Mouse (Mus musculus) forebrain, postnatal 0 days (tissue): Measurements from ENCODE around the gene Cyp4f16. TPM values are rescaled to one million over a fixed set of nuclear protein-coding genes. Genes with fewer than 3 reads are reported as not detected.
A peak's percentile ranks its signal among the peaks of the same experiment; 100 is the strongest.
"Not testable (repeated sequence)": the region's sequence is repeated elsewhere in the genome, so short reads cannot be mapped to it uniquely, and the experiment has no call there.

ENCODE experiments used
- ATAC-seq: fragments of 200-750 bp; cut with Nextera tagmentation; 2 replicates; pipeline ENCODE4 v1.8.0; 2017; ENCODE audit warnings: mild to moderate bottlenecking, moderate library complexity
- DNase-seq: peaks from one replicate; pipeline ENCODE4 v3.0.0-alpha.2; 2015
- H3K27ac ChIP-seq: fragments of 300-500 bp; sonication (generic); 2 replicates; pipeline ENCODE4 v1.5.1; 2014; ENCODE audit warnings: low read depth, mild to moderate bottlenecking, antibody characterized with exemption, low read length, moderate library complexity, mixed read lengths
- H3K27me3 ChIP-seq: fragments of 300-500 bp; sonication (generic); 2 replicates; pipeline ENCODE4 v1.6.1; 2014; ENCODE audit warnings: mild to moderate bottlenecking, low read length, mixed read lengths; ENCODE audit not compliant: insufficient read depth
- H3K36me3 ChIP-seq: fragments of 300-500 bp; sonication (generic); 2 replicates; pipeline ENCODE4 v1.6.1; 2014; ENCODE audit warnings: mild to moderate bottlenecking, moderate library complexity; ENCODE audit not compliant: insufficient read depth
- H3K4me1 ChIP-seq: fragments of 300-500 bp; sonication (generic); 2 replicates; pipeline ENCODE4 v1.6.1; 2014; ENCODE audit warnings: antibody characterized with exemption; ENCODE audit not compliant: insufficient read depth
- H3K4me2 ChIP-seq: fragments of 300-500 bp; sonication (generic); 2 replicates; pipeline ENCODE4 v1.6.1; 2014; ENCODE audit warnings: low read depth, mild to moderate bottlenecking, moderate library complexity
- H3K4me3 ChIP-seq: fragments of 300-500 bp; sonication (generic); 2 replicates; pipeline ENCODE4 v1.5.1; 2014; ENCODE audit warnings: low read depth, low read length, mixed read lengths
- H3K9ac ChIP-seq: fragments of 300-500 bp; sonication (generic); 2 replicates; pipeline ENCODE4 v1.6.1; 2014; ENCODE audit warnings: mild to moderate bottlenecking
- H3K9me3 ChIP-seq: fragments of 300-500 bp; sonication (generic); 2 replicates; pipeline ENCODE4 v1.6.1; 2016; ENCODE audit warnings: low read length
- CTCF ChIP-seq: sonication (generic); IDR thresholded peaks from 2 replicates; pipeline ENCODE4 v1.5.1; 2016; ENCODE audit warnings: antibody characterized with exemption, control low read depth, low read depth
- WGBS: fragments of 180-500 bp; shearing (Covaris S2); extraction: QIAGEN DNeasy Blood & Tissue Kit; methylation state at CpG from one replicate; pipeline ENCODE4 v1.1.7; 2014; 5-methylcytosine and 5-hydroxymethylcytosine counted together
- polyA plus RNA-seq: library from polyadenylated mRNA; unstranded; fragments of >200 nt; fragmentation: Nextera tagmentation; extraction: Ambion mirVana; gene quantifications from 2 replicates; pipeline ENCODE4 v1.2.1, GENCODE M21; 2015
- total RNA-seq: library from RNA; depleted of rRNA; stranded (reverse); fragments of >200 nt; gene quantifications from 2 replicates; pipeline ENCODE4 v1.2.3, GENCODE M21; 2014

The Cyp4f16 gene
- total and polyA plus RNA-seq, 2 experiments from 2014 or later = 11.6 to 17.5 TPM

- Histone ChIP-seq H3K9ac (peak within 1 kb of the TSS; percentile 56), H3K4me2 (peak within 1 kb of the TSS; percentile 74), H3K27me3 (no peaks in the 10 kb centered on the region), H3K4me3 (peak within 1 kb of the TSS; percentile 44), H3K27ac (peak within 1 kb of the TSS; percentile 57), H3K9me3 (no peaks in the 10 kb centered on the region), H3K36me3 (no peaks in the 10 kb centered on the region), H3K4me1 (peaks cover 5% of the 10 kb centered on the region; the same call in 1 of the 2 replicates)
- DNase-seq = peak; percentile 56
- TF ChIP-seq CTCF = no peak
- ATAC-seq = peak; percentile 85
- WGBS = 2% methylated on average over 30 of the region's 30 CpGs
These were observed 30.3 kb upstream of the Cyp4f16 start, which contains the start of gene Cyp4f17 for GRCm38 (mm10) chr17:32505851-32506728. TSS of gene Cyp4f17 (plus strand) at chr17:32506050.

DNA sequence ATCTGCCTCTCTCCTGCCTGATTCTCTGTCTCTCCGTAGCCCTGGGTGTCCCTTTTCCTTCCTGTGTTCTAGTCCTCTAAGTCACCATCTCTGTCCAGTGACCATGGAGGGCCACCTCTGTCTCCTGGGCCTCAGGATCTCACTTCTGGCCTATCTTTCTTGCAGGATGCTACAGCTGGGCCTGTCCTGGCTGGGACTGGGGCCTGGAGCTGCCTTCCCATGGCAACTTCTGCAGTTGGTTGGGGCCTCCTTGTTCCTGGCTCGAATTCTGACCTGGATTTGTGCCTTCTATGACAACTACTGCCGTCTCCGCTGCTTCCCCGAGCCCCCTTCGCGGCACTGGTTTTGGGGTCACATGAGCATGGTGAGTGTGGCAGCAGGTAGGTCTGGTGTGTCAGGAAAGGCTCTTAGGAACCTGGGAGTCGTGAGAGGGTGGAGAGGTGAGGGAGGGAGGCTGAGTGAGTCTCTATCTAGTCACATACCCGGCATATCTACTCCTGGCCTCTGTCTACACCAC is 29.6 kb upstream of the Cyp4f16 start:
- 40% methylated on average over 9 of the region's 9 CpGs for WGBS
- no peak for TF ChIP-seq CTCF
- peak; percentile 18; the same call in 1 of the 2 replicates for ATAC-seq

DNA sequence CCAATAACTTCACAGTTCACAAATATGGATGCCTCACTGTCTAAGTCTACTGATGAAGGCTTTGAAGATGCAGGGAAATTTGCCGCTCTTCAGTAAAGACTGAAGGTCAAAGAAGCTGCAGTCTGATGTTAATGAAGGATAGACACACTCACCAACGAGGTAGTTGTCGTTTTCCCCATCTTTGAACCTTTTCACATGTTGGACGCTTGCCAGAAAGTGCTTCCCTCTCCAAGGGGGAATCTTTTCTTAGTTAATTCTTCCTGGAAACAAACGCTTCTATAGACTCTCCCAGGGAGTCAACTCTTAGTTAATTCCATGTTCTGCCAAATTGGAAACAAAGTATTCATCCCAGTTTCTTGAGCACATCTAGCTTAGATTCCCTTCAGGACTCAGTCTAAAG is 20.2 kb upstream of the Cyp4f16 start:
- WGBS = 50% methylated on average over 5 of the region's 5 CpGs
- H3K9ac ChIP-seq = no peak overlapping the region
- no peak overlapping the region for H3K4me2 ChIP-seq
- no peak overlapping the region for H3K4me3 ChIP-seq
- H3K27ac ChIP-seq = no peak overlapping the region
- ATAC-seq (no peak), DNase-seq (no peak)
- no peaks in the 10 kb centered on the region for H3K27me3 ChIP-seq
- peaks cover 3% of the 10 kb centered on the region; the same call in 1 of the 2 replicates for H3K36me3 ChIP-seq
- TF ChIP-seq CTCF = no peak
- H3K4me1 ChIP-seq = no peaks in the 10 kb centered on the region
- no peaks in the 10 kb centered on the region for H3K9me3 ChIP-seq

More for the DNA sequence above, 29.6 kb upstream of the Cyp4f16 start:
- H3K4me1 ChIP-seq = peaks cover 5% of the 10 kb centered on the region; the same call in 1 of the 2 replicates
- H3K9me3 ChIP-seq = no peaks in the 10 kb centered on the region
- no peaks in the 10 kb centered on the region for H3K36me3 ChIP-seq
- H3K27me3 ChIP-seq = no peaks in the 10 kb centered on the region
- H3K4me2 ChIP-seq = peak overlapping the region; percentile 74
- peak overlapping the region; percentile 44 for H3K4me3 ChIP-seq
- peak overlapping the region; percentile 56 for H3K9ac ChIP-seq
- DNase-seq = no peak
- H3K27ac ChIP-seq = peak overlapping the region; percentile 57

- Histone ChIP-seq H3K9ac (no peak overlapping the region), H3K27ac (no peak overlapping the region), H3K36me3 (peaks cover 3% of the 10 kb centered on the region; the same call in 1 of the 2 replicates), H3K4me1 (no peaks in the 10 kb centered on the region), H3K4me2 (no peak overlapping the region), H3K27me3 (no peaks in the 10 kb centered on the region), H3K4me3 (no peak overlapping the region), H3K9me3 (no peaks in the 10 kb centered on the region)
- 95% methylated on average over 5 of the region's 5 CpGs for WGBS
- no peak for DNase-seq
- TF ChIP-seq CTCF = no peak
- no peak for ATAC-seq
These were observed 14.4 kb upstream of the Cyp4f16 start for GRCm38 (mm10) chr17:32521981-32522380.

DNA sequence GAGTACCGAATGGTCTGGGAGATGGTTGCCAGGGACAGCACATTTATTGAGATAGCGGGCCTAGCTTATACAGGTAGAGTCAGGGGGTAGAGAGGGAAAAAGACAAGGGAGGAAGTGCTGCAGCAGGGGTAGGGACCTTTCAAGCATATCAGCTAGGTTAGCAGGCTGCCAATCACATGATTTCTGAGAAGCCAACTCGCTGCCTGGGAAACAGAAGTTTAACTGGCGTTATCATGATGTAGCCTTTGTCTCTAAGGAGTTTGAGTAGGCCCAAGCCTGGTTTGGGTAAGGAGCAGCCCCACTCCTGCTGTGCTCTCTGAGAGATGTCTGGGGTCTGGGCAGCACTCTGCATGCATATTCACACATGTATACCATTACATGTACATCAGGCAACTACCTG is 14.0 kb upstream of the Cyp4f16 start:
- peaks cover 3% of the 10 kb centered on the region; the same call in 1 of the 2 replicates for H3K36me3 ChIP-seq
- H3K4me1 ChIP-seq = no peaks in the 10 kb centered on the region
- H3K27me3 ChIP-seq = no peaks in the 10 kb centered on the region
- no peak overlapping the region for H3K27ac ChIP-seq
- ATAC-seq (no peak), DNase-seq (no peak)
- no peak for TF ChIP-seq CTCF
- H3K4me3 ChIP-seq = no peak overlapping the region
- H3K4me2 ChIP-seq = no peak overlapping the region
- no peak overlapping the region for H3K9ac ChIP-seq
- 91% methylated on average over 4 of the region's 4 CpGs for WGBS
- no peaks in the 10 kb centered on the region for H3K9me3 ChIP-seq

GRCm38 (mm10) chr17:32522816-32523215 is 13.5 kb upstream of the Cyp4f16 start:
- no peak overlapping the region for H3K9ac ChIP-seq
- no peak overlapping the region for H3K4me3 ChIP-seq
- H3K4me1 ChIP-seq = no peaks in the 10 kb centered on the region
- no peak overlapping the region for H3K4me2 ChIP-seq
- 91% methylated on average over 5 of the region's 5 CpGs for WGBS
- no peak overlapping the region for H3K27ac ChIP-seq
- DNase-seq = no peak
- ATAC-seq = no peak
- H3K27me3 ChIP-seq = no peaks in the 10 kb centered on the region
- H3K9me3 ChIP-seq = no peaks in the 10 kb centered on the region
- peaks cover 3% of the 10 kb centered on the region; the same call in 1 of the 2 replicates for H3K36me3 ChIP-seq
- no peak for TF ChIP-seq CTCF

GRCm38 (mm10) chr17:32523895-32524294 is 12.5 kb upstream of the Cyp4f16 start:
- no peaks in the 10 kb centered on the region for H3K9me3 ChIP-seq
- 93% methylated on average over 11 of the region's 11 CpGs for WGBS
- H3K27ac ChIP-seq = no peak overlapping the region
- H3K4me1 ChIP-seq = no peaks in the 10 kb centered on the region
- no peak for TF ChIP-seq CTCF
- H3K27me3 ChIP-seq = no peaks in the 10 kb centered on the region
- no peak for DNase-seq
- H3K4me2 ChIP-seq = no peak overlapping the region
- no peak for ATAC-seq
- peaks cover 3% of the 10 kb centered on the region; the same call in 1 of the 2 replicates for H3K36me3 ChIP-seq
- H3K9ac ChIP-seq = no peak overlapping the region
- H3K4me3 ChIP-seq = no peak overlapping the region

DNA sequence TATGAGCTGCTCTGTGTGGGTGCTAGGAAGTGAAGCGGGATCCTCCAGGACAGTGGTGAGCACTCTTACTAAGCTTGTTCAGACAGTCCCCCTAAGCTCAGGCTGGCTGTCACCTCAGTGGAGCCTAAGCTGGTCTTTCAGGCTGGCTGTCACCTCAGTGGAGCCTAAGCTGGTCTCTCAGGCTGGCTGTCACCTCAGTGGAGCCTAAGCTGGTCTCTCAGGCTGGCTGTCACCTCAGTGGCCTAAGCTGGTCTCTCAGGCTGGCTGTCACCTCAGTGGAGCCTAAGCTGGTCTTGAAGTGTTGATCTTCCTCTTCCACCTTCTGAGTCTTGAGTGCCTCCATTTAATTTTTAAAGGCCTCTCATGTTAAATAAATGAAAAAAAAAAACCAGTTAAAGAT is 10.0 kb upstream of the Cyp4f16 start:
- H3K9ac ChIP-seq, H3K27me3 ChIP-seq, H3K4me2 ChIP-seq, H3K4me3 ChIP-seq, H3K9me3 ChIP-seq, ATAC-seq, H3K27ac ChIP-seq, DNase-seq, H3K4me1 ChIP-seq, H3K36me3 ChIP-seq: not testable (repeated sequence)
- WGBS = 94% methylated on average over 1 of the region's 1 CpGs
